Mouse (Mus musculus) liver, postnatal 0 days (tissue): ENCODE measurements around the gene Gon4l. TPM values are rescaled to one million over a fixed set of nuclear protein-coding genes. Genes with fewer than 3 reads are reported as not detected.
"Not testable (repeated sequence)": the region's sequence is repeated elsewhere in the genome, so short reads cannot be mapped to it uniquely, and the experiment has no call there.

Source experiments
- ATAC-seq: fragments of 200-750 bp; cut with Nextera tagmentation; 2 replicates; pipeline ENCODE4 v1.8.0; 2017; ENCODE audit warnings: mild to moderate bottlenecking, moderate library complexity
- DNase-seq: peaks from one replicate; pipeline ENCODE4 v3.0.0-alpha.2; 2016
- H3K27ac ChIP-seq: fragments of 300-500 bp; sonication (generic); 2 replicates; pipeline ENCODE4 v1.5.1; 2014; ENCODE audit warnings: antibody characterized with exemption, moderate library complexity, mild to moderate bottlenecking, low read depth
- H3K27me3 ChIP-seq: fragments of 300-500 bp; sonication (generic); 2 replicates; pipeline ENCODE4 v1.6.1; 2014; ENCODE audit warnings: low read length, control low read depth, mixed read lengths; ENCODE audit not compliant: insufficient read depth
- H3K36me3 ChIP-seq: fragments of 300-500 bp; sonication (generic); replicated peaks from 2 replicates; pipeline ENCODE4 v1.6.1; 2014; ENCODE audit warnings: mild to moderate bottlenecking, control low read depth, low read length, moderate library complexity, mixed read lengths; ENCODE audit not compliant: insufficient read depth
- H3K4me1 ChIP-seq: fragments of 300-500 bp; sonication (generic); 2 replicates; pipeline ENCODE4 v1.6.1; 2014; ENCODE audit warnings: antibody characterized with exemption, mild to moderate bottlenecking, control low read depth; ENCODE audit not compliant: insufficient read depth
- H3K4me2 ChIP-seq: fragments of 300-500 bp; sonication (generic); 2 replicates; pipeline ENCODE4 v1.6.1; 2014; ENCODE audit warnings: low read depth, mild to moderate bottlenecking, low read length, moderate library complexity, mixed read lengths
- H3K4me3 ChIP-seq: fragments of 300-500 bp; sonication (generic); 2 replicates; pipeline ENCODE4 v1.5.1; 2014; ENCODE audit warnings: low read depth, low read length
- H3K9ac ChIP-seq: fragments of 300-500 bp; sonication (generic); replicated peaks from 2 replicates; pipeline ENCODE4 v1.6.1; 2014; ENCODE audit warnings: mild to moderate bottlenecking, moderate library complexity
- H3K9me3 ChIP-seq: fragments of 300-500 bp; sonication (generic); 2 replicates; pipeline ENCODE4 v1.6.1; 2016; ENCODE audit warnings: mild to moderate bottlenecking, control low read depth, low read length, mixed read lengths
- CTCF ChIP-seq: sonication (generic); IDR thresholded peaks from 2 replicates; pipeline ENCODE4 v1.5.1; 2016; ENCODE audit warnings: antibody characterized with exemption, low read depth
- EP300 ChIP-seq: IDR thresholded peaks from 2 replicates; pipeline ENCODE4 v1.6.1; 2016; ENCODE audit warnings: antibody characterized with exemption, low read depth, mild to moderate bottlenecking
- WGBS: fragments of 180-500 bp; shearing (Covaris S2); extraction: QIAGEN DNeasy Blood & Tissue Kit; methylation state at CpG from one replicate; pipeline ENCODE4 v1.1.7; 2014; ENCODE audit not compliant: insufficient replicate concordance; 5-methylcytosine and 5-hydroxymethylcytosine counted together
- polyA plus RNA-seq: library from polyadenylated mRNA; unstranded; fragments of >200 nt; fragmentation: Nextera tagmentation; extraction: Ambion mirVana; gene quantifications from 2 replicates; pipeline ENCODE4 v1.2.1, GENCODE M21; 2015

The Gon4l gene
- polyA plus RNA-seq, 1 experiment from 2014 or later, result 1.5 TPM

DNA sequence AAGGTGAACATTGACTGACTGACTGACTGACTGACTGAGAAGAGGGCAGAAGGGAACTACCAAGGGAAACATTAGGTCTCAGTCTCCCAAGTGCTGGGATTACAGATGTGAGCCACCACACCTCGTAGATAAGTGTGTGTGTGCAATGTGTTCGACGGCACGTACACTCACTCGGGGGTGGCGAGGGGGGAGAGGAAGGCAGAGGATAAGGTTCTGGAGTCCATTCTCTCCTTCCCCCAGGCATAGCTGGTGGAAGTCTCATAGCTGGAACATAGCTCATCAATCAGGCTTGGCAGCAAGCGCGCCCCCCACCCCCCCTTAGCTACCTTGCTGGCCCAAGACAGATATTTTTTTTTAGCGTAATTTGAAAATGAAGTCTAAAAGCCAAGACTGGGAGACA, 7.8 kb upstream of the Gon4l start:
- no peak overlapping the region for H3K9ac ChIP-seq
- H3K4me1 ChIP-seq, result no peaks in the 10 kb centered on the region
- WGBS, result 88% methylated on average over 9 of the region's 9 CpGs
- H3K27ac ChIP-seq, result no peak overlapping the region
- no peak overlapping the region for H3K4me2 ChIP-seq
- H3K27me3 ChIP-seq, result no peaks in the 10 kb centered on the region
- no peak overlapping the region for H3K4me3 ChIP-seq
- 0 out of 2 replicates have a peak, but pooled peaks cover 4% of the 10 kb centered on the region for H3K36me3 ChIP-seq
- DNase-seq (no peak), ATAC-seq (no peak)
- no peaks in the 10 kb centered on the region for H3K9me3 ChIP-seq
- no peak for TF ChIP-seq CTCF
- no peak for TF ChIP-seq EP300

GRCm38 (mm10) chr3:88831177-88832121, 3.6 kb upstream of the Gon4l start:
- not testable (repeated sequence) for H3K27ac ChIP-seq, H3K9ac ChIP-seq, H3K27me3 ChIP-seq, H3K36me3 ChIP-seq, H3K9me3 ChIP-seq, H3K4me1 ChIP-seq, H3K4me3 ChIP-seq
- 15% methylated on average over 17 of the region's 28 CpGs for WGBS
- ATAC-seq (peak; percentile 39), DNase-seq (peak; percentile 16)
- peak overlapping the region; percentile 45; the same call in 1 of the 2 replicates for H3K4me2 ChIP-seq

DNA sequence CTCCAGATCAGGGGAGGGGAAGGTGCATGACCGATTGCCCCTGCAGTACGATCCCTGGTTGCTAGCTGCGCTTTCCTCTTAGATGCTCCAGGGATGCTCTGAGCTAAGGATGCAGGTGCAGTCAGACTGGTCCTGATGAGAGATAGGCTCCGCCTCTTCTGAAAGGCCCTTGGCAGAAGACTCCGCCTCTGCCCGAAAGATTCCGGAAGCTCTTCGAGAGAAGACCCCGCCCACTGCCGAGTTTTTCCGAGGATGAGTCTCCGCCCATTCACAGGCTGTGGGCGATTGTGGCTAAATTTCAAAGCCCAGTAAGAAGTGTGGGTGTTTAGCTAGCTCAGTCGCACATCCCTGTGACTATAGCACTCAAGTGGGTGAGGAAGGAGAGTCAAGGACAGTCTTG, 2.6 kb upstream of the Gon4l start:
- 7% methylated on average over 13 of the region's 14 CpGs for WGBS
- not testable (repeated sequence) for H3K9ac ChIP-seq, H3K4me1 ChIP-seq, H3K9me3 ChIP-seq, H3K4me3 ChIP-seq, H3K36me3 ChIP-seq, H3K4me2 ChIP-seq, H3K27me3 ChIP-seq, H3K27ac ChIP-seq
- ATAC-seq (peak; percentile 58), DNase-seq (peak; percentile 66)

DNA sequence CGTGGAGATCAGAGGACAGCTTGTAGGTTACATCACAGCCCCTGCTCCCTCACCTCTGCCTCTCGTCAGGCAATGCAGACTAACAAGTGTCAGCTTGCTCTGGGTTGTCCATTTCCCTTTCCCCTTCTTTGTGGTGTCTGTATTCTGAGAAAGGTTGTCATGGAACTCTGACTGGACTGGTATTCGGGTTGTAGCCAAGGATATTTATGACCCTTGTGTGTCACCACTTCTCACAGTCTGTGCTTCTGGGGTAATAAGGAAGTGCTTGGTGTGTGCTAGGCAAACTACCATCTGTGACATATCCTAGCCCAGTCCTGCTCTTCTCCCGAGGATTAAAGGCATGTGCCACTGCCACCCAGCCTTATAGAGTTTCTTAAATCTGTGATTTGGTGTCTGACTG, 14.1 kb downstream of the Gon4l start:
- Histone ChIP-seq H3K4me1 (no peaks in the 10 kb centered on the region), H3K27ac (no peak overlapping the region), H3K4me2 (no peak overlapping the region), H3K9ac (no peak overlapping the region), H3K4me3 (no peak overlapping the region), H3K27me3 (no peaks in the 10 kb centered on the region), H3K36me3 (peaks cover 13% of the 10 kb centered on the region), H3K9me3 (no peaks in the 10 kb centered on the region)
- DNase-seq, result no peak
- TF ChIP-seq EP300 (no peak), CTCF (no peak)
- 66% methylated on average over 4 of the region's 4 CpGs for WGBS
- ATAC-seq, result no peak

DNA sequence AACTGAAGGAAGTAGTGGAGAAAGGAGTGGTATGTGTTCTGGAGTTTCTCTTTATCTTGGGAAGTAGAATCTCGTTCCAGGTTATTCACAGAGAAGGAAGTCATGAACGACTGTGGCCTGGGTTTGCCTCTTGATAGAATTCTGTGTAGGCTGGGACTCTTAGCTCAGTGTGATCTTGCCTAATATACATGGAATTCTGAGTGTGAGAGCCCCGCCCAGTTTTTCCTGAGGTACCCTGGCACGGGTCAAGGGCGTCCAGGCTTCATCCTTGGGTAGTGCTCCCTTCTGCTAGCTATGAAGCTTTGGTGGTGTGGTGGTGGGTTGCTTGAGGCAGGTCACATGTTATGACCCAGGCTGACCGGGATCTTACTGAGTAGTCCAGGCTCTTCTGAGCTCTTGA, 20.8 kb downstream of the Gon4l start:
- DNase-seq (no peak), ATAC-seq (no peak)
- no peaks in the 10 kb centered on the region for H3K9me3 ChIP-seq
- no peak overlapping the region for H3K9ac ChIP-seq
- peaks cover 59% of the 10 kb centered on the region for H3K36me3 ChIP-seq
- no peak overlapping the region for H3K27ac ChIP-seq
- no peaks in the 10 kb centered on the region for H3K27me3 ChIP-seq
- WGBS, result 77% methylated on average over 6 of the region's 6 CpGs
- no peak overlapping the region for H3K4me2 ChIP-seq
- no peaks in the 10 kb centered on the region for H3K4me1 ChIP-seq
- no peak overlapping the region for H3K4me3 ChIP-seq
- TF ChIP-seq CTCF, result no peak
- TF ChIP-seq EP300, result no peak

DNA sequence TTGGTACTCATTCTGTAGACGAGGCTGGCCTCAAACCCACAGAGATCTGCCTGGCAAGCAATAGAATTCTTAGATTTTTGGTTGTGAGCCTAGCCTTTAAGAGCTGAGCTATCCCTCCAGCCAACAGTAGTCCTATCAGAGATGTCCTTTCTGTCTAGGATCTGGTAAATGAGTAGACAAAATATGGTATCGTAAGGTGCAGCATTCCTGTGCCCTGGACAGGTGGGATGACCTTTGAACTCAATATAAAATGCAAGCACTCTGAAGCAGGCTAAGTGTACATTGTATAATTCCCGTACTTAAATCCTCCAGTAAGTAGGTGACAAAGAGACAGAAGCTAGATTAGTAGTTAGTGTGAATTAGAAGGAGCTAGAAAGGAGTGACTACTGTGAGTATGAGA, 27.1 kb downstream of the Gon4l start:
- TF ChIP-seq CTCF, result no peak
- TF ChIP-seq EP300, result no peak
- no peak for ATAC-seq

GRCm38 (mm10) chr3:88866735-88867134, 31.7 kb downstream of the Gon4l start:
- H3K4me2 ChIP-seq, ATAC-seq, H3K4me1 ChIP-seq, DNase-seq, H3K9ac ChIP-seq, H3K4me3 ChIP-seq, H3K27me3 ChIP-seq, H3K27ac ChIP-seq, H3K9me3 ChIP-seq: not testable (repeated sequence)
- H3K36me3 ChIP-seq, result peaks cover 25% of the 10 kb centered on the region
- WGBS, result no CpG with 5 or more reads among the region's 3 CpGs

More for the DNA sequence above, 27.1 kb downstream of the Gon4l start:
- Histone ChIP-seq H3K27ac (no peak overlapping the region), H3K27me3 (no peaks in the 10 kb centered on the region), H3K4me2 (no peak overlapping the region), H3K9ac (no peak overlapping the region), H3K36me3 (peaks cover 67% of the 10 kb centered on the region), H3K9me3 (no peaks in the 10 kb centered on the region), H3K4me3 (no peak overlapping the region), H3K4me1 (no peaks in the 10 kb centered on the region)
- 84% methylated on average over 3 of the region's 3 CpGs for WGBS
- no peak for DNase-seq

GRCm38 (mm10) chr3:88867177-88867576, 32.1 kb downstream of the Gon4l start:
- H3K27ac ChIP-seq, H3K27me3 ChIP-seq, H3K4me3 ChIP-seq, ATAC-seq, DNase-seq, H3K4me2 ChIP-seq, H3K4me1 ChIP-seq, H3K9me3 ChIP-seq, H3K9ac ChIP-seq: not testable (repeated sequence)
- H3K36me3 ChIP-seq, result peaks cover 20% of the 10 kb centered on the region
- no CpG with 5 or more reads among the region's 8 CpGs for WGBS

- not testable (repeated sequence) for H3K4me3 ChIP-seq, H3K4me1 ChIP-seq, ATAC-seq, H3K27me3 ChIP-seq, H3K9ac ChIP-seq, H3K27ac ChIP-seq, H3K4me2 ChIP-seq, DNase-seq, H3K9me3 ChIP-seq
- peaks cover 11% of the 10 kb centered on the region for H3K36me3 ChIP-seq
- WGBS, result no CpG with 5 or more reads among the region's 4 CpGs
Measured at GRCm38 (mm10) chr3:88868449-88868848, 33.4 kb downstream of the Gon4l start.
